Mouse (Mus musculus) small intestine, adult 10 weeks (tissue): ENCODE results near the gene Olfr1152. TPM values are rescaled to one million over a fixed set of nuclear protein-coding genes. Genes with fewer than 3 reads are reported as not detected.

ENCODE experiments used
- polyA plus RNA-seq: library from polyadenylated mRNA; stranded (reverse); fragments of 350-450 nt; fragmentation: Illumina TruSeq; extraction: RNeasy Lipid Tissue Mini Kit (QIAGEN cat#74804); gene quantifications from one replicate; pipeline ENCODE4 v1.2.3, GENCODE M21; 2014; ENCODE audit warnings: low replicate concordance

Olfr1152 gene
- not detected for polyA plus RNA-seq

GRCm38 (mm10) chr2:87866192-87866591 is at the start of gene Olfr1152:
Gene Olfr1152 (plus strand): TSS chr2:87866492.

GRCm38 (mm10) chr2:87830233-87830632 is 36.1 kb upstream of the Olfr1152 start, which contains the start of gene Olfr1148:
Gene Olfr1148 (plus strand): TSS chr2:87830533.

GRCm38 (mm10) chr2:87843693-87844092 is 22.6 kb upstream of the Olfr1152 start, which contains the start of gene Olfr1150-ps1:
Gene Olfr1150-ps1 (plus strand): TSS chr2:87843993.

GRCm38 (mm10) chr2:87855562-87855961 is 10.7 kb upstream of the Olfr1152 start, which contains the start of gene Olfr1151:
Gene Olfr1151 (plus strand): TSS chr2:87855862.

GRCm38 (mm10) chr2:87894662-87895061 is 28.4 kb downstream of the Olfr1152 start, which contains the start of gene Olfr1153:
Gene Olfr1153 (plus strand): TSS chr2:87894962.

GRCm38 (mm10) chr2:87905066-87905465 is 38.8 kb downstream of the Olfr1152 start, which contains the start of gene Olfr1154:
Gene Olfr1154 (minus strand): TSS chr2:87905166.

Other genes with a start within 250 kb of the Olfr1152 start
- gene Olfr1131, start 239.4 kb upstream of the Olfr1152 start, polyA plus RNA-seq, result not detected
- gene Olfr1132, start 229.0 kb upstream of the Olfr1152 start, polyA plus RNA-seq, result not detected
- not detected for gene Olfr1133, start 219.1 kb upstream of the Olfr1152 start, polyA plus RNA-seq
- not detected for gene Olfr1134, start 208.0 kb upstream of the Olfr1152 start, polyA plus RNA-seq
- not detected for gene Olfr1135, start 192.8 kb upstream of the Olfr1152 start, polyA plus RNA-seq
- not detected for gene Olfr1136, start 172.5 kb upstream of the Olfr1152 start, polyA plus RNA-seq
- gene Olfr1137, start 153.3 kb upstream of the Olfr1152 start, polyA plus RNA-seq, result not detected
- not detected for gene Olfr1138, start 126.5 kb upstream of the Olfr1152 start, polyA plus RNA-seq
- gene Olfr1140, start 122.7 kb upstream of the Olfr1152 start, polyA plus RNA-seq, result not detected
- gene Olfr1141, start 112.5 kb upstream of the Olfr1152 start, polyA plus RNA-seq, result not detected
- gene Olfr152, start 87.0 kb upstream of the Olfr1152 start, polyA plus RNA-seq, result not detected
- not detected for gene Olfr1143, start 65.9 kb upstream of the Olfr1152 start, polyA plus RNA-seq
- not detected for gene Olfr1145, start 56.7 kb upstream of the Olfr1152 start, polyA plus RNA-seq
- gene Olfr1148, start 36.0 kb upstream of the Olfr1152 start, polyA plus RNA-seq, result not detected
- not detected for gene Olfr1150-ps1, start 22.5 kb upstream of the Olfr1152 start, polyA plus RNA-seq
- not detected for gene Olfr1151, start 10.6 kb upstream of the Olfr1152 start, polyA plus RNA-seq
- gene Olfr1153, start 28.5 kb downstream of the Olfr1152 start, polyA plus RNA-seq, result not detected
- not detected for gene Olfr1154, start 38.7 kb downstream of the Olfr1152 start, polyA plus RNA-seq
- gene Olfr1155, start 78.6 kb downstream of the Olfr1152 start, polyA plus RNA-seq, result not detected
- not detected for gene Olfr1156, start 86.6 kb downstream of the Olfr1152 start, polyA plus RNA-seq
- gene Olfr1157, start 101.8 kb downstream of the Olfr1152 start, polyA plus RNA-seq, result not detected
- gene Olfr74, start 108.2 kb downstream of the Olfr1152 start, polyA plus RNA-seq, result not detected
- not detected for gene Olfr1158, start 123.6 kb downstream of the Olfr1152 start, polyA plus RNA-seq
- not detected for gene Olfr1160, start 141.8 kb downstream of the Olfr1152 start, polyA plus RNA-seq
- gene Olfr1161, start 156.3 kb downstream of the Olfr1152 start, polyA plus RNA-seq, result not detected
- not detected for gene Olfr73, start 171.2 kb downstream of the Olfr1152 start, polyA plus RNA-seq
- not detected for gene Olfr1162, start 184.6 kb downstream of the Olfr1152 start, polyA plus RNA-seq
- not detected for gene Olfr1163, start 205.3 kb downstream of the Olfr1152 start, polyA plus RNA-seq
- gene Olfr1164, start 227.5 kb downstream of the Olfr1152 start, polyA plus RNA-seq, result not detected